Mouse (Mus musculus) heart, postnatal 4 days (tissue): Measurements from ENCODE around the gene Wap. TPM values are rescaled to one million over a fixed set of nuclear protein-coding genes. Genes with fewer than 3 reads are reported as not detected.

Experiments used
- DNase-seq: peaks from one replicate; pipeline ENCODE4 v3.0.0; 2021
- total RNA-seq, 2 experiments: library from RNA; stranded (reverse); gene quantifications; 2 replicates each; pipeline ENCODE4 v1.2.3; 2021

Wap gene
- total RNA-seq, 2 experiments from 2014 or later: not detected

- DNase-seq: no peak
These were observed 12.1 kb downstream of the Wap start for GRCm38 (mm10) chr11:6626388-6626772.

GRCm38 (mm10) chr11:6625478-6626387 lies 12.7 kb downstream of the Wap start, which contains the start of gene Tbrg4:
Gene Tbrg4 (minus strand): TSS chr11:6626067.
- DNase-seq: peak; percentile 94

GRCm38 (mm10) chr11:6624619-6625382 lies 13.6 kb downstream of the Wap start:
- DNase-seq: no peak

- DNase-seq: no peak
These were observed 14.7 kb downstream of the Wap start for GRCm38 (mm10) chr11:6623704-6624103.

- DNase-seq: no peak
These were observed 22.9 kb downstream of the Wap start for GRCm38 (mm10) chr11:6615250-6616205.

GRCm38 (mm10) chr11:6605491-6606399 lies 32.7 kb downstream of the Wap start, which contains the start of gene Nacad:
Gene Nacad (minus strand): TSS chr11:6606053.
- no peak for DNase-seq

GRCm38 (mm10) chr11:6605021-6605481 lies 33.4 kb downstream of the Wap start:
- no peak for DNase-seq

GRCm38 (mm10) chr11:6604604-6604936 lies 33.9 kb downstream of the Wap start:
- DNase-seq: no peak

- DNase-seq: peak; percentile 74
These were observed 34.4 kb downstream of the Wap start for GRCm38 (mm10) chr11:6603887-6604603.

GRCm38 (mm10) chr11:6603224-6603623 lies 35.2 kb downstream of the Wap start:
- no peak for DNase-seq

- DNase-seq: no peak
These were observed 35.8 kb downstream of the Wap start for GRCm38 (mm10) chr11:6602662-6603061.

GRCm38 (mm10) chr11:6601649-6602480 lies 36.6 kb downstream of the Wap start:
- DNase-seq: no peak

- no peak for DNase-seq
These were observed 38.0 kb downstream of the Wap start for GRCm38 (mm10) chr11:6600284-6600944.

- DNase-seq: no peak
These were observed 38.6 kb downstream of the Wap start for GRCm38 (mm10) chr11:6599831-6600230.

- no peak for DNase-seq
These were observed 39.3 kb downstream of the Wap start for GRCm38 (mm10) chr11:6599011-6599681.

GRCm38 (mm10) chr11:6598191-6598889 lies 40.1 kb downstream of the Wap start:
- no peak for DNase-seq

- no peak for DNase-seq
These were observed 40.9 kb downstream of the Wap start for GRCm38 (mm10) chr11:6597523-6597922.

GRCm38 (mm10) chr11:6596616-6597015 lies 41.8 kb downstream of the Wap start:
- no peak for DNase-seq
